Mouse (Mus musculus): ENCODE measurements around the gene Ift88.

DNA sequence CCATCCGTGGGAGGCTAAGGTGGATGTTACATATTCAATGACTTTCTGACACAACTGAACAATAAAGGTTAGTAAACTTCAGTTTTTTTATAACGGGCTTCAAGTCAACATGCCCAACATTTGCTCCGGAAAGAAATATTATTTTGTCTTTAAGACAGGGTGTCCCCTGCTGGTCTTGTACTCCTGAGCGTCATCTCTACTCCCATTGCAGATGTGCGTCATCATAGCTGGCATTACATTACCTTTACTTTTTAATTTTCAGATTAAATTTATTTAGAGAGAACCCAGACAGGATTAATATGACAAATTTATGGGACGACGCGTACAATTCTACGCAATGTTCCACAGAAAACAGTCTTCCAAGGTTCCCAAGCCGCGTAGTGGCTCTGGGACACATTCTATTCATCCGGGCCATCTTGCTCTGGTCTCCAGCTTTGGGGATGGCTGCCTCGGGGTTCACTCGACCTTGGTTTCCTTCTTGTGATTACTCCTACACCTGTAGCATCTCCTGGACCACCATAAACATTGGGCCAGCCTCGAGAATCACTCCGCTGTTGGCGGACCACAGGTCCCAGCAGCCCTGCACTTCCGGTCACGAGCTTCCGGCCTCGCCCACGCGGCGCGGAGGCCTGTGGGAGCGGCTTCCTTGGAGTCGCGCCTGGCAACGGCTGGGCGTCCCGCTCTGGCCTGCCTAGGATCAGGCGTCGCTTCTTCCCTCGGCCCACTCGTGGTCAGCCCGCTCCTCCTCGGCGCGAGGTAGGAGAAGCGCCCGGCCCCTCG is at the start of gene Ift88:
- TF ChIP-seq TAL1 (IDR thresholded peaks at IDR 0.05; ENCODE audit: low read length) (no peak), GATA1 (IDR thresholded peaks at IDR 0.05; ENCODE audit: low read length) (no peak)

Measured in erythroblast, embryonic 14.5 days (primary cell).